Mouse (Mus musculus): ENCODE measurements around the gene Olfr1110.

DNA sequence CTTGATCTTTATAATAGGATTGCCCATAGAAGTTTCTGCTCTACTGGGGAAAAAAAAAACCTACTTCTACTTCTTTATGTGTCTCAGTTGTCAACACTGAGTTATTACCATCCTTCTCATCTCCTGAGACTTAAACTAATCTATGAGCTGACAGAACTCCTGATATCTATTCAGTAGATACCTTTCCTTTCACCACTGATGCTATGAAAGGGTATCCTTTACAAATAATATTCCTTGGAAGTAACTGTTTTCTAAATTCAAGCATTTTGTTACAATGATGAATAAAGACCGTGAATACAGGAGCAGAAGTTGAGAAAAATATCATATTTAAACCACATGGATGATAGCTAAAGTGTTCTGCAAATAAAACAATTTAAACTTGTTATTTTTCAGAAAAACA is at the start of gene Olfr1110:
- TF ChIP-seq EP300 (IDR thresholded peaks at IDR 0.05; ENCODE audit: insufficient read depth, low read depth, low read length) (no peak), CTCF (IDR thresholded peaks at IDR 0.05; ENCODE audit: low read depth, low read length) (no peak), POLR2A (IDR thresholded peaks at IDR 0.05; ENCODE audit: insufficient read depth, low read length) (no peak)
